Mouse (Mus musculus) adrenal gland, postnatal 36 days (tissue): ENCODE measurements at regions not wholly inside any gene's neighbourhood (a gene's known extent, or its start where the extent isn't known, plus 50 kb on each side); places are given as distances from the start of the nearest gene placed in this dataset.

Experiments used
- DNase-seq, 2 experiments: peaks; one replicate each; pipeline ENCODE4 v3.0.0; 2021; ENCODE audit warnings: mixed read lengths in 1 of 2

- DNase-seq, result no peak
Observed at GRCm38 (mm10) chr3:21971731-21972130, 104.7 kb upstream of the Tbl1xr1 start.

- DNase-seq, result no peak
Observed at GRCm38 (mm10) chr3:21973153-21973552, 103.3 kb upstream of the Tbl1xr1 start.

DNA sequence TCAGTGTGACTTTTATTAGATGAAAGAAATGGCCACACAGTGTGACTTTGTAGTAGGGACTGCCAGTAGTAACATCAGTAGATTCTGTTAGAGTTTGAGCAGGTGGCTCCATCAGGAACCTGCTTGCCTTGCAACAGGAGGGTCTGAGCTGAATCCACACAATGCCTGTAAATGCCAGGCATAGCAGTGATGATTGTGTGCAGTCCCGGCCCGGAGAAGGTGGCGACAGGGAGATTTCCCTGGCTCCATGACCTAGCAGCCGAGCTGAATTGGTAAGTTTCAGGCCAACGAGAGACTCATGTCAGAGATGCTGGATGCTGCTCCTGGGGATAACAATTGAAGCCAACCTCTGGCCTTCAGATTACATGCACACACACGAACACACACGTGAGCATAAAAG lies 102.8 kb upstream of the Tbl1xr1 start:
- DNase-seq, result no peak

DNA sequence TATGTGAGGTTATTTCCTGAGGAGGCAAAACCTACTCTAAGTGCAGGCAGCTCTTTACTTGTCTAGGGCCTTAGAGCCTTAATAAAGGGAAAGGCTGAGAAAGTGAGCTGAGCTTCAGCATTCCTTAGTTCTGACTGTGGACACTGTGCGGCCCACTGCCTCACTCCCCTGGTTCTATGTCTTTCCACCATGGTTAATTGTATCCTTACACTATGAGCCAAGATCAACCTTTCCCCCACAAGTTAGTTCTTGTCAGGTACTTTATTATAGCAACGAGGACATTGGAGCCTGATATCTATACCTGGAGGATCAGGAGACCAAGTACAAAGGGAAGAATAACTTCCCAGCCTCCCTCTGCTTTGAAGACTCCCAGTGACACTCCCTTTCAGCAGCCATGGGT lies 101.7 kb upstream of the Tbl1xr1 start:
- no peak for DNase-seq

GRCm38 (mm10) chr3:21977775-21978174 lies 98.7 kb upstream of the Tbl1xr1 start:
- DNase-seq, result no peak

DNA sequence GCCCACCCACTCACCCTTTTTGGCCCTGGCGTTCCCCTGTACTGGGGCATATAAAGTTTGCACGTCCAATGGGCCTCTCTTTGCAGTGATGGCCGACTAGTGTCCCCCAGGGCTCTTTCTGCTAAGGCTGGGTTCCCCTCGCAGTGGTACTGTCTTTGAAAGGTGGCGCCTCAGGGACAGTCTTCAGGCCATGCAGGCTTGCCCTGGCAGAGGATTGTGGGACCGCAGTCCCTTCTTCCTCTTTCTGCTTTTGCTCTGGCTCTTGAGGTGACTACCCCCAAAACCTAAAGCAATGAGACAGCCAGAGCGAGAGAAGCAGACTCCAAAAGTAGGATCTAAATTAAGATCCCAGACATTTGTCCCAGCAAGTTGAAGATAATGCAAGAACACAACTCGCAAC lies 93.5 kb upstream of the Tbl1xr1 start:
- no peak for DNase-seq

- no peak for DNase-seq
Observed at GRCm38 (mm10) chr3:21983993-21984725, 92.3 kb upstream of the Tbl1xr1 start.

DNA sequence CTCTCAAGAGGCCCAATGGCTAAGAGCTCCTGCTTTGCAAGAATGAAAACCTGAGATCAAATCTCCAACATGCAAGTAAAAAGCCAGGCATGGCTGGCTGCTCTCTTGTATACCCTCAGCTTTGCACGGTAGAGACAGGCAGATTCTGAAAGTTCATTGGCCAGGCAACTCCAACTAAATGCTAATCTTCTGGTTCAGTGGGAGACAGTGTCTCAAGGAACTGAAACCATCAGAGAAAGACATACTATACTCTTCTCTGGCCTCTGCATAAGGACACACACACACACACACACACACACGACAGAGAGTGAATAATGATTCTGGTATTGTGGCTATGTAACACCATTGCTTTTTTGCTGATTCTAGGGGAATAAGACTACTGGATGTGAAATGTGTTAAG lies 91.6 kb upstream of the Tbl1xr1 start:
- DNase-seq, result no peak

GRCm38 (mm10) chr3:21986164-21986892 lies 90.1 kb upstream of the Tbl1xr1 start:
- DNase-seq, result no peak

- no peak for DNase-seq
Observed at GRCm38 (mm10) chr3:21986893-21987250, 89.6 kb upstream of the Tbl1xr1 start.

DNA sequence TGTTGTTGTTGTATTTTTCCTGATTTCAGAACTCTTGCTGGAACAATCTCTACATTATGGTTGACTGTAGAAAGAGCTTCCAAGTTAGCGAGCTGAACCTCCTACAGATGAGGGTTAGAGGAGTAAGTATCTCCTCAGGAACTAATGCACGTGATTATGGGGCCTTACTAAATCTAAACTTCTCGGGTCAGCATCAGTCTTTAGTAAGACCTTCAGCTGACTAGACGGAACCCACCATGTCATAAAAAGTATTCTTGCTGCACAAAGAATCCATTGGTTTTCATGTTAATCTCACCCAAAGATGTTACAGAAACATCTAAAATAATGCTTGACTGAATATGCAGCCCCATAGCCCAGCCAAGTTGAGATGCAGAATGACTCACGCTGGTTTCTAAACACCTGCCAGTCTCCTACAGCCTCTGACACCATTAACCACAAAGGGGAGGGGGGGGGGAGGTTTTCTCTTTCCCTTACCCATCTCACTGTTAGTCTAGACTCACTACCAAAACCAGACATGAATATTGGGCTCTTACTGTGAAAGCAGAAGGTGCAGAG lies 88.9 kb upstream of the Tbl1xr1 start:
- no peak for DNase-seq

- no peak for DNase-seq
Observed at GRCm38 (mm10) chr3:21988010-21988531, 88.4 kb upstream of the Tbl1xr1 start.

DNA sequence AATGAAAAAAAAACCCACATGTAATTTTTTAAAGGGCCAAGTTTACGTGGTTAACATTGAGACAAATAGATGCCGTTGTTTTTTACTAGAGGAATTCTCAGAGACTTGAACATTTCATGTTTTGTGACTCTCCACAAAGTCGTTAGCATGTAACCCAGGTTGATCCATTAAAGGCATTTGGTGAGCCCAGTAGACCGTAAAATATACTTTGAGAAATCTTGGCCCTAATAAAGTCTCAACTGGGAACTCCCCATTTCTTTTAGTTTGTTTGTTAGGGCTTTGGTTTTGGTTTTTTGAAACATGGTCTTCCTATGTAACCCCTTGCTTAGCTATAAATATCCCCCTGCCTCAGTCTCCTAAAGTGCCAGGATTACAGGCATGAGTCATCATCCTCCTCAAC lies 85.9 kb upstream of the Tbl1xr1 start:
- no peak for DNase-seq

GRCm38 (mm10) chr3:21991681-21992152 lies 84.7 kb upstream of the Tbl1xr1 start:
- DNase-seq, result no peak

GRCm38 (mm10) chr3:21992203-21992602 lies 84.2 kb upstream of the Tbl1xr1 start:
- no peak for DNase-seq

DNA sequence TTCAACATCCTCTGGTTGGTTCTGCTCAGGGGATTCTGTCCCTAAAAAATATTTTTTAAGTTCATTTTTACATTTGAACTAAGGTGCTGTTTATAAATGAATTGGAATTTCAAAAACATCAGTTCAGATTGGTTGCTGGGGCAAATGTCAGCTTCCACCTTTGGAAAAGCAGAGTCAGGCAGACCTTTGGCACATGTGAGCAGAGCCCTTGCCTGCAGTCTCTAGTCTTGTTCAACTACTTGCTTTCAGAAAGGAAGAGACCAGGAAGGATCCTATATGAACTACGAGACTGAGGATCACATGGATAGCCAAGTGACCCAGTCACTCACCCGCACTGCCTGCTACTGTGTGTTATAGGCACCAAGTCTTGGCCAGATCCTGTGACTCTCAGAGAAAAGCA lies 82.5 kb upstream of the Tbl1xr1 start:
- DNase-seq, result no peak

DNA sequence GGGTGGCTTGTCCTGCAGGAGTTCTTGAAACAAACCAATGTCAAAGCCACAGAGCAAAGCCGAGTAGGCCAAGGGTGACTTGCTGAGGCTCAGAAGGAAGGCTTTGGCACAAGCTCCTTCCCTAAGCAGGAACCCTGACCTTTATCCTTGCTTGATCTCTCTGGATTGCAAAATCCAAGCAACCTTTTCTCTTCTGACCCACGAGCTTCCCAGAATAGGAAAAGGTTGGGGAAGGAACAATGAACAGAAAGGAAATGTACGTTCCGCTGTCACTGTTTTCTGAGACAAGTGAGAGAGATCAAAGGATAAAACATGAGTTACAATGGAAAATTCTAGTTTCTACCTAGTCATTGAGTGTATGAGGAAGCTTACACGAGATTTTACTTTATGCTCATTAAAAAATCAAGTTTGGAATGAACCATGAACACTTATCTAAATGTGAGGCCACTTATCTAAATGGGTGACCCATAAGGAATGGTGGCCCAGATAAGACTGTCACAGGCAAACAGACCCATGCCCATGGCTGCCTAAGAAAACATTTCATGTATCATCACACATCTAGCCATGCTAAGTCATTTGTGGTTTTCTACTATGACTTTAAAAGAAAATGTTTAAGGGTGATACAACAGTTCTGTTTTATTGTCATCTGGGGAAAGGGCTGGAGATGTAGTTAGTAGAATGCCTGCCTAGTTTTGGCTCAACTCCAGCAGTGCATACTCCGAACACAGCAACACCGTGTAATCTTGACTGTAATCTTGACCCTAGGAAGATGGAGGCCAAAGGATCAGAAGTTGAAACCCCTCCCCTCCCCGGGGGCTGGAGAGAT lies 80.7 kb upstream of the Tbl1xr1 start:
- DNase-seq, result peak; percentile 64 to 68

DNA sequence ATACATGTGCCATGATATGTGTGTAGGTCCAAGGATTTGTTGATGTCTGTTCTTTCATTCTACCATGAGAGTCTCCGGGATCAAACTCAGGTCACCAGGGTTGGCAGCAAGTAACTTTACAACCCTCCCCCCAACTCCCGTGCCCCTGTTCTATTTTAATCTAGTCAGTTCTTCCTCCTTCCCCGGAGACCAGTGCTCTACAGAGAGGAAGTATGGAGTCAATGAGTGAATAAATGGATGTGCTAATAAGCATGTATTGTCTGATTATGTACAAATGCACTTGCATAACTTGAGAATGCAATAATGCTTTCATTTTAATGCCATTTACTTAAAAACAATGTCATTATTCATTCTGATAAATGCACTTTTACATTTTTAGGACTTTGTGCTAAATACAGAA lies 79.1 kb upstream of the Tbl1xr1 start:
- DNase-seq, result no peak

GRCm38 (mm10) chr3:22005456-22005855 lies 71.0 kb upstream of the Tbl1xr1 start:
- no peak for DNase-seq

- peak in 1 of 2 experiments; percentile 30 for DNase-seq
Observed at GRCm38 (mm10) chr3:22006113-22006512, 70.3 kb upstream of the Tbl1xr1 start.

GRCm38 (mm10) chr3:22006651-22007050 lies 69.8 kb upstream of the Tbl1xr1 start:
- no peak for DNase-seq

GRCm38 (mm10) chr3:22007736-22008135 lies 68.7 kb upstream of the Tbl1xr1 start:
- no peak for DNase-seq
